Mouse (Mus musculus) natural killer cell, adult 2 months (primary cell): ENCODE results near the gene Rps19.
"Not testable (repeated sequence)": the region's sequence is repeated elsewhere in the genome, so short reads cannot be mapped to it uniquely, and the experiment has no call there.

Experiments
- DNase-seq, 2 experiments: peaks; one replicate each; pipeline ENCODE4 v3.0.0; 2022; ENCODE audit warnings: low spot score in 2 of 2

The Rps19 gene

GRCm38 (mm10) chr7:24883896-24884692, at the start of gene Rps19:
Gene Rps19, plus strand, starts transcription at chr7:24884371.
- peak; percentile 98 for DNase-seq

GRCm38 (mm10) chr7:24838732-24839409, 45.3 kb upstream of the Rps19 start:
- DNase-seq: peak in 1 of 2 experiments; percentile 53

GRCm38 (mm10) chr7:24839410-24839808, 44.8 kb upstream of the Rps19 start:
- peak in 1 of 2 experiments; percentile 5 for DNase-seq

GRCm38 (mm10) chr7:24840331-24840730, 43.8 kb upstream of the Rps19 start:
- DNase-seq: no peak

GRCm38 (mm10) chr7:24841009-24841408, 43.2 kb upstream of the Rps19 start:
- no peak for DNase-seq

- DNase-seq: no peak
These were observed 40.0 kb upstream of the Rps19 start for GRCm38 (mm10) chr7:24844144-24844543.

GRCm38 (mm10) chr7:24845181-24845580, 39.0 kb upstream of the Rps19 start:
- DNase-seq: no peak

GRCm38 (mm10) chr7:24845713-24846112, 38.5 kb upstream of the Rps19 start:
- DNase-seq: no peak

- DNase-seq: not testable (repeated sequence)
These were observed 37.6 kb upstream of the Rps19 start for GRCm38 (mm10) chr7:24846576-24846975.

- DNase-seq: no peak
These were observed 34.0 kb upstream of the Rps19 start for GRCm38 (mm10) chr7:24850162-24850561.

GRCm38 (mm10) chr7:24850899-24851303, 33.3 kb upstream of the Rps19 start:
- no peak for DNase-seq

- no peak for DNase-seq
These were observed 32.4 kb upstream of the Rps19 start for GRCm38 (mm10) chr7:24851596-24852325.

- DNase-seq: no peak
These were observed 31.5 kb upstream of the Rps19 start for GRCm38 (mm10) chr7:24852557-24853232.

GRCm38 (mm10) chr7:24853233-24853563, 31.0 kb upstream of the Rps19 start:
- no peak for DNase-seq

- no peak for DNase-seq
These were observed 30.5 kb upstream of the Rps19 start for GRCm38 (mm10) chr7:24853695-24854094.

- no peak for DNase-seq
These were observed 27.6 kb upstream of the Rps19 start for GRCm38 (mm10) chr7:24856460-24857120.

GRCm38 (mm10) chr7:24859234-24859633, 24.9 kb upstream of the Rps19 start:
- no peak for DNase-seq

GRCm38 (mm10) chr7:24861913-24862312, 22.3 kb upstream of the Rps19 start, which contains the start of gene Gm9844:
Gene Gm9844, plus strand, starts transcription at chr7:24862213.
- no peak for DNase-seq

GRCm38 (mm10) chr7:24862853-24863252, 21.3 kb upstream of the Rps19 start:
- no peak for DNase-seq

GRCm38 (mm10) chr7:24864156-24864555, 20.0 kb upstream of the Rps19 start:
- no peak for DNase-seq

GRCm38 (mm10) chr7:24869080-24869479, 15.1 kb upstream of the Rps19 start:
- no peak for DNase-seq
